Mouse (Mus musculus) heart, adult 2 months (tissue): ENCODE measurements around the gene Eml2. TPM values are rescaled to one million over a fixed set of nuclear protein-coding genes. Genes with fewer than 3 reads are reported as not detected.

Experiments used
- DNase-seq, 2 experiments: peaks; one replicate each; pipeline ENCODE4 v3.0.0; 2021
- H3K27ac ChIP-seq: fragments of 200-600 bp; 2 replicates; pipeline ENCODE4 v1.8.1; 2022
- H3K27me3 ChIP-seq: fragments of 200-500 bp; 2 replicates; pipeline ENCODE4 v1.6.1; 2012; ENCODE audit warnings: mild to moderate bottlenecking, low read length, inconsistent platforms, mixed read lengths; ENCODE audit not compliant: control insufficient read depth, insufficient read depth
- H3K36me3 ChIP-seq: fragments of 200-500 bp; 2 replicates; pipeline ENCODE4 v1.6.1; 2012; ENCODE audit warnings: low read length, inconsistent platforms; ENCODE audit not compliant: control insufficient read depth, insufficient read depth
- H3K4me1 ChIP-seq: fragments of 200-500 bp; 2 replicates; pipeline ENCODE4 v1.6.1; 2011; ENCODE audit warnings: low read length; ENCODE audit not compliant: control insufficient read depth, insufficient read depth
- H3K4me3 ChIP-seq: fragments of 200-600 bp; 2 replicates; pipeline ENCODE4 v1.8.1; 2022
- H3K79me2 ChIP-seq: fragments of 200-500 bp; replicated peaks from 2 replicates; pipeline ENCODE4 v1.6.1; 2012; ENCODE audit warnings: mild to moderate bottlenecking, inconsistent platforms, low read length, moderate library complexity, mixed read lengths; ENCODE audit not compliant: control insufficient read depth, insufficient read depth
- H3K9ac ChIP-seq: fragments of 200-500 bp; 2 replicates; pipeline ENCODE4 v1.6.1; 2012; ENCODE audit warnings: low read depth, mild to moderate bottlenecking, control low read depth, inconsistent platforms, low read length, mixed read lengths
- CTCF ChIP-seq: fragments of 200-600 bp; IDR thresholded peaks from 2 replicates; pipeline ENCODE4 v1.8.1; 2022; ENCODE audit warnings: antibody characterized with exemption, mild to moderate bottlenecking, moderate library complexity
- EP300 ChIP-seq: fragments of 200-500 bp; IDR thresholded peaks from 2 replicates; pipeline ENCODE4 v1.6.1; 2011; ENCODE audit warnings: low read depth, low read length, control low read depth; ENCODE audit not compliant: insufficient read depth
- POLR2A ChIP-seq: fragments of 200-500 bp; IDR thresholded peaks from 2 replicates; pipeline ENCODE4 v1.6.1; 2011; ENCODE audit warnings: mild to moderate bottlenecking, low read depth, low read length, control low read depth; ENCODE audit not compliant: insufficient read depth
- WGBS: fragments of 180-500 bp; shearing (Covaris S2); methylation state at CpG from one replicate; pipeline ENCODE4 v1.1.7; 2018; 5-methylcytosine and 5-hydroxymethylcytosine counted together
- intact Hi-C: fragments of 180-260 bp; cut with DNase I; formaldehyde crosslinking; loops from one replicate; pipeline ENCODE4 v1.15.1; 2025
- polyA plus RNA-seq: library from polyadenylated mRNA; depleted of rRNA; stranded (reverse); fragments of >200 nt; gene quantifications from 2 replicates; pipeline ENCODE4 v1.2.3, GENCODE M21; 2012
- total RNA-seq, 2 experiments: library from RNA; stranded (reverse); gene quantifications; 2 replicates each; pipeline ENCODE4 v1.2.3; 2021

The Eml2 gene
- total and polyA plus RNA-seq, 3 experiments = 35.6 to 38.8 (median 38.7) TPM

DNA sequence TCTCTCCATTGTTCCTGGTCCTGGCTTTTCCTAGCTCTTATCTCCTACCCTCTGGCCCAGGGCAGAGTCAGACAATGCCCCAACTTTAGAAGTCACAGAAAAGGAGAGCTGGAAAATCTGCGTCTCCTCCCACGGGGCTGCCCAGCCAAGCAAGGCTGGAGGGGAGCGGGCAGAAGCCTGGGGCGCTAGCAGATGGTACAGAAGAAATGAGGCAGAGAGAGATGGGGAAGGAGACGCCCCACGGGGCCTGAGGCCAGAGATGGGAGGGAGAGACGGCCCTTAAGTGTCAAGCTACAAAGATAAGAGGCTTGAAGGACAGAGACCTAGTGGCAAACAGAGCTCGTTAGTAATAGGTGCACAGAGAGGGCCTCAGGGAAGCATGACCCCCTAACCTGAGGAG, 4.4 kb upstream of the Eml2 start:
- Histone ChIP-seq H3K36me3 (no peaks in the 10 kb centered on the region), H3K27me3 (peaks cover 4% of the 10 kb centered on the region; the same call in 1 of the 2 replicates), H3K9ac (no peak overlapping the region), H3K27ac (no peak overlapping the region), H3K79me2 (no peaks in the 10 kb centered on the region), H3K4me3 (no peak overlapping the region), H3K4me1 (peaks cover 5% of the 10 kb centered on the region)
- intact Hi-C loops = no loop called here
- TF ChIP-seq CTCF (no peak), EP300 (no peak), POLR2A (no peak)
- no peak for DNase-seq
- WGBS = 30% methylated on average over 8 of the region's 8 CpGs

DNA sequence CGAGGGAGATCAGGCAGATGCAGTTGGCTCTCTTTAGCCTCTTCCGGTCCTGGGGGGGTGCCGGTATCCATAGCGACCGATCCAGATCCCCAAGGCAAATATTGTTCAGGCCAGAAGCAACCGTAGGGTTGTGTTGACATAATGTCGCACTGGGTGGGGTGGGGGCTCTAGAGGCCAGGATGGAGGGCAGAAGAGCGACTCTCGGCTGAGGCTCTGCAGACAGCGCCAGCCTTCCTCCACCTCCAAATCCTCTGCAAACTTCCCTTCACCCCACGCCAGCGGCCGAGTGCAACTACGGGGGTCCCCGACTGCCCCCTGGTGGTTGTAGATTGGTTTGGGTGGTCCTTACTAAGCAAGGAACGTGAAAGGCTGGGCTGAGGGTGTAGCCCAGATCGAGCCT, 3.3 kb upstream of the Eml2 start:
- peaks cover 4% of the 10 kb centered on the region; the same call in 1 of the 2 replicates for H3K27me3 ChIP-seq
- DNase-seq = peak; percentile 82 to 86
- peaks cover 5% of the 10 kb centered on the region for H3K4me1 ChIP-seq
- H3K27ac ChIP-seq = no peak overlapping the region; the same call in 1 of the 2 replicates
- H3K4me3 ChIP-seq = 0 out of 2 replicates have a peak overlapping the region, but pooled peaks have one; percentile 22
- no peaks in the 10 kb centered on the region for H3K36me3 ChIP-seq
- 12% methylated on average over 17 of the region's 17 CpGs for WGBS
- TF ChIP-seq CTCF (peak; percentile 89), POLR2A (no peak)
- intact Hi-C loops = loop anchor here (1.0 kb wide), 1 partner anchor 16 kb away; no protein-coding TSS in a partner anchor
- H3K9ac ChIP-seq = peak overlapping the region; percentile 12; the same call in 1 of the 2 replicates
- H3K79me2 ChIP-seq = no peaks in the 10 kb centered on the region

DNA sequence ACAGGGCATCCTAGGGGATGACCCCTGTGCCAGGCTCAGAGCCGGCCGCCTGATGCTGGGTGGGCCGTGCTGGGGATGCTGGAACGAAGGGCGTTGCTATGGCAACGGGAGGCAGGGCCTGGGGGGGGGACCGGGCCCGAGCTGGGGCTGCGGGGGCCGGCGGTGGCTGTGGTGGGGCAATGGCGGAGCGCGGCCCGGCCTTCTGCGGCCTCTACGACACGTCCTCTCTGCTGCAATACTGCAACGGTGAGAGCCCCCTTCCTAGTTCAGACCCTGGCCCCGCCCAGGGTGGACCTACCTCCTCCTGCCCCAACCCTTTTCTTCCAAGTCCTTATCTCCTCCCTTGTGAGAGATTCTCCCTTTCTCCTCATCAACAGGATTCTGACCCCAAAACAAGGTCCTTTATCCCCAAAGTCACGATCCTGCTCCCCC, 311 bp downstream of the Eml2 start:
- no peak overlapping the region for H3K4me3 ChIP-seq
- intact Hi-C loops = no loop called here
- no peak overlapping the region for H3K9ac ChIP-seq
- no peak for TF ChIP-seq POLR2A
- no peak for TF ChIP-seq CTCF
- no peak for TF ChIP-seq EP300
- peaks cover 6% of the 10 kb centered on the region; the same call in 1 of the 2 replicates for H3K27me3 ChIP-seq
- 21% methylated on average over 21 of the region's 21 CpGs for WGBS
- no peaks in the 10 kb centered on the region for H3K36me3 ChIP-seq
- no peak for DNase-seq
- H3K4me1 ChIP-seq = peaks cover 3% of the 10 kb centered on the region
- no peak overlapping the region for H3K27ac ChIP-seq
- H3K79me2 ChIP-seq = no peaks in the 10 kb centered on the region

DNA sequence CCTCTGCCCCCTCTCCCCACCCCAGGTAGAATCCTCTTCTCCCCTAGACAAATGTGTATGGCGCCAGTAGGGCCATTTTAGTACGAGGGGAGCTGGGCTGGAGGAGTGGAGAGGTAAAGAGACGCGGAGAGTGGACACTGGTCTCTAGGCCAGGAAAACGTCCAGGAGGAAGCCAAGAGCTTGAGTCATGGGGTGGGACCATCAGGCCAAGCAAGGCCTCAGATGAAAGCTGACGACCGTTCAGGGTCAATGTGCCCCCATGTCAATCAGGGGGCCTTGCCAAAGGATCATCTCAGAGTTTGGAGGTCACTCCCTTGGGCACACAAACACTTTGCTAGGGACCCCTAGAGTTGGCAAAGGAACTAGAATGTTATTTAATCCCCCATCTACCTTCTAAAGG, 995 bp downstream of the Eml2 start:
- Histone ChIP-seq H3K4me1 (peaks cover 5% of the 10 kb centered on the region), H3K36me3 (no peaks in the 10 kb centered on the region), H3K4me3 (no peak overlapping the region), H3K27me3 (peaks cover 6% of the 10 kb centered on the region; the same call in 1 of the 2 replicates), H3K9ac (no peak overlapping the region), H3K79me2 (no peaks in the 10 kb centered on the region), H3K27ac (no peak overlapping the region)
- 76% methylated on average over 7 of the region's 7 CpGs for WGBS
- TF ChIP-seq EP300 (no peak), CTCF (no peak), POLR2A (no peak)
- intact Hi-C loops = no loop called here
- no peak for DNase-seq

DNA sequence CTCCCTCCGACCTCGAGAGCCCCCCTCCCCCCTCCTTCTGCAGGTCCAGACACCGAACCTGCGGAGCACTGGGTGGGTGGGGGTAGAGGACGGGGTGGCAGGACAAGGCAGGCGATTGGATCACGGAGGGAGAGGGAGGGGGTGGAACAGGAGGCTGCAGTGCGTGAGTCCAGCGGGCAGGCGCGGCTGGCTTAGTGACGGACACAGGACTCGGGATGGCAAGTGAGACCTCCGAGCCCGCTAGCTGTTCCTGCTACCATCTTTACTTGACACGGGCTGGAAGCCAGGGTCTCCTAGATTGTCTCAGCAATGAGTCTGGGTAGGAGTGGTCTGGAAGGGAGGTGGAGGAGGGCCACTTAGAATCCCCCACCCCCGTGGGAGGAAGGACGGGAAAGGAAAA, 1.8 kb downstream of the Eml2 start:
- H3K79me2 ChIP-seq = no peaks in the 10 kb centered on the region
- TF ChIP-seq EP300 (no peak), POLR2A (no peak), CTCF (no peak)
- no peak overlapping the region for H3K4me3 ChIP-seq
- no peak for DNase-seq
- H3K36me3 ChIP-seq = no peaks in the 10 kb centered on the region
- H3K9ac ChIP-seq = no peak overlapping the region
- H3K27me3 ChIP-seq = peaks cover 6% of the 10 kb centered on the region; the same call in 1 of the 2 replicates
- intact Hi-C loops = loop anchor here (1.0 to 2.0 kb wide), 5 partner anchors 19 to 165 kb away; partner anchors contain the start of gene Rtn2
- peaks cover 5% of the 10 kb centered on the region for H3K4me1 ChIP-seq
- H3K27ac ChIP-seq = no peak overlapping the region
- 16% methylated on average over 18 of the region's 18 CpGs for WGBS

DNA sequence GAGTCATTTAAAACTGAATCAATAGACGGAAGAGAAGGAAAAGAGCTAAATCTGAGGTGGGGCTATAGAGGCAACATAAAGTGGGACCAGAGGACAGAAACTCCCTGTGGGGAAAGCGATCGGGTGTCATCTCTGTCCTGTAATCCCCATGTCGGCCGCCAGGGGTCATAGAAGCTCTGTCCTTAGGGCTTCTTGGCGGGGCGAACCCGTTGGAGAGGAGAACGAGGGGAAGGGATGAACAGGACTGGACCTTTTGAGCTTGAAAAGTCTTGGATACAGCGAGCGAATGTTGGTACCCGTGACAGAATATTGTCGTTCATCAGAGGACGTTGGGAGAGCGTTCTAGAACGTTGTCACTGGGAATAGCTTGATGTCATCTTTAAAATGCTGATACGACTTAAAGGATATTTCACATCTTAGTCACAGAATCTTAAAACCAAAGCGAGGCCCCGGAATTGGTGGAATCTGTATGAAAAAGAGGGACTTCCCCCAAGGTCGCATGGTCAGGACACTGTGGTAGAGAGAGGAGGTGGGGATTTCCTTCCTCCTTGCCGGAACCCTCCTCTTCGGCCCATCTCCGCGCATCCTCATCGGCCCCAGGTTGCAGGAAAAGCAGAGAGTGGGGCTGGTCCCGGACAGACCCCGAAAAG, 2.3 kb downstream of the Eml2 start:
- WGBS = 6% methylated on average over 27 of the region's 27 CpGs
- H3K27ac ChIP-seq = no peak overlapping the region
- peaks cover 5% of the 10 kb centered on the region for H3K4me1 ChIP-seq
- intact Hi-C loops = loop anchor here (1.0 to 2.0 kb wide), 5 partner anchors 18 to 164 kb away; partner anchors contain the start of gene Rtn2
- DNase-seq = peak; percentile 76 to 86
- H3K36me3 ChIP-seq = no peaks in the 10 kb centered on the region
- peaks cover 6% of the 10 kb centered on the region; the same call in 1 of the 2 replicates for H3K27me3 ChIP-seq
- H3K9ac ChIP-seq = no peak overlapping the region
- H3K79me2 ChIP-seq = no peaks in the 10 kb centered on the region
- H3K4me3 ChIP-seq = no peak overlapping the region; the same call in 1 of the 2 replicates
- TF ChIP-seq EP300 = peak; percentile 81; the same call in 1 of the 2 replicates
- TF ChIP-seq POLR2A = no peak
- peak; percentile 94 for TF ChIP-seq CTCF
